Mouse (Mus musculus) lung, adult 2 months (tissue): ENCODE measurements around the gene Iqcn.

ENCODE experiments used
- CTCF ChIP-seq: fragments of 200-500 bp; IDR thresholded peaks from 2 replicates; pipeline ENCODE4 v1.5.1; 2011; ENCODE audit warnings: mild to moderate bottlenecking, low read length, control low read depth; ENCODE audit not compliant: insufficient read depth
- POLR2A ChIP-seq: fragments of 200-500 bp; IDR thresholded peaks from 2 replicates; pipeline ENCODE4 v1.6.1; 2011; ENCODE audit warnings: low read depth, mild to moderate bottlenecking, control low read depth, low read length, borderline replicate concordance; ENCODE audit errors: extremely low read depth

- no peak for TF ChIP-seq CTCF
- TF ChIP-seq POLR2A: no peak
Observed at GRCm38 (mm10) chr8:70742176-70742575, 38.9 kb downstream of the Iqcn start.
